Mouse (Mus musculus): Measurements from ENCODE around the gene Mgat5.

- TF ChIP-seq CTCF (IDR thresholded peaks at IDR 0.05; ENCODE audit: borderline replicate concordance, extremely low read depth, insufficient read depth, insufficient read length) = no peak
- TF ChIP-seq POLR2A (IDR thresholded peaks at IDR 0.05; ENCODE audit: borderline replicate concordance, extremely low read depth, insufficient read depth, insufficient read length, poor library complexity, severe bottlenecking) = no peak
These were observed 70.9 kb downstream of the Mgat5 start for GRCm38 (mm10) chr1:127275572-127276324.
